Mouse (Mus musculus) cerebellum, adult 11-12 months (tissue): Measurements from ENCODE around the gene Ptpn14.

Source experiments
- DNase-seq: peaks from one replicate; pipeline ENCODE4 v3.0.0; 2022

The Ptpn14 gene

DNA sequence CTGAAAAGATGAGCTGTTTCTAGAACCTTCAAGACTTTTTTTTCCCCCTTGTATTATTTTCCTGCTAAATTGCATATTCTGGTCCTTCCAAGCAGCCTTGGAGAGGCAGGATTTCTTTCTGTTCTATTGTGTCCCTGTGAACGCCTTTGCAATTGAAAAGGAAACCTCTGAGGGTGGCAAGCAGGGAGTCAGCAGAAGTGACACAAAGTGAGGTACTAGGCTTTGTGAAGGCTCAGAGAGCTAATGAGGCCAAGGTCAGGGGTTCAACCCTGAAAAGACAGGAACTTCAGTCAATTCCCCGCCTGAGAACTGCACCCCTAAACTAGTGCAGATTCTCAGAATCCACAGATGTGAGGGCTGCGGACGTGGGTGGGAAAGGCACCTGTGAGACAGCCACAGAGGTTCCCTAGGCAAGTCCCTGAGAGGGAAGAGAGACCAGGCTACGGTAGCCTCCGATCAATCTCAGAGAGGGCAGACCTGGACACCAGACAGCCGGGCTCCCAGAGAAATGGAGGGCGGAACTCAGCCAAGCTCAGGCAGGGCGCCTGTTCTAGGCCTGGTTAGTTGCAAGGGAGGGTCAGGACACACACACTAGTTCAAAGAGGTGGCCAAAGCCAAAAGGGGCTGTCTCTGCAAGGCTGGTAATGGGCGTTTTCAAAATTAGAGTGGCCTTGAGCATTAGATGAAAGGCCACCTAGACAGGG lies 188.5 kb downstream of the Ptpn14 start:
- DNase-seq, result no peak

DNA sequence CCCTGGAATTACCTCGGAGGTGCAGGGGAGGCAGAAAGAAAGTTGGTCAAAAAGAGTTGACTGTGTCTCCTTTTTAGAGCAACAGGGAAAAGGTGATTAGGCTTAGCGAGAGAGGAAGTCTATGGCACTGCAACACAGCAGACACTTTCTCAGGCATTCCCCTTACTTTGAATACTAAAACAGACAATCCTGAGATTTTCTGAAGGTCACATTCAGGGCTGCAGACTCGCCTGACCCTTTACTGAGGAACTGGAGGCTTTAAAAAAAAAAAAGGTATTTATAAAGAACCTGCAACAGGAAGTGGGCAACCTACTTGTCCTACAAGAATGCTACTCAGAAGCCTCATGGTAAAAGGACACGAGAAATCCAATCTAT lies 189.0 kb downstream of the Ptpn14 start:
- DNase-seq, result no peak

DNA sequence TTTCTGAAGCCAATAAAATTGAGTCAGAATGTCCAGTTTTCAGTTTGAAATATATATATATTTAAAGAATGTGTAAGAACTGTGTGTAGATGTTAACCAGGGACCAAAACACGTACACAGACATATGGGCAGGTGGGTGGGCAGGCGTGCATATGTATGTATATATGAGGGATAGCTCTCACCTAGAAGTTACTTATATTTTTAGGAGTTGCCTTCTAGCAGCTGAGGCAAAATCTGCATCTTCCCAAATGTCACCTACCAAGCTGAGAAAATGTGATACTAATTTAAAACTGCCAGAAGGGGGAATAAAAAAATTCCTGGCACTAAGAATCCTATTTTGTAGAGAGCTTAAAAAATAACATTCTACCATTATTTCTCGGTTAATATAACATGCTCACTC lies 191.7 kb downstream of the Ptpn14 start:
- no peak for DNase-seq

DNA sequence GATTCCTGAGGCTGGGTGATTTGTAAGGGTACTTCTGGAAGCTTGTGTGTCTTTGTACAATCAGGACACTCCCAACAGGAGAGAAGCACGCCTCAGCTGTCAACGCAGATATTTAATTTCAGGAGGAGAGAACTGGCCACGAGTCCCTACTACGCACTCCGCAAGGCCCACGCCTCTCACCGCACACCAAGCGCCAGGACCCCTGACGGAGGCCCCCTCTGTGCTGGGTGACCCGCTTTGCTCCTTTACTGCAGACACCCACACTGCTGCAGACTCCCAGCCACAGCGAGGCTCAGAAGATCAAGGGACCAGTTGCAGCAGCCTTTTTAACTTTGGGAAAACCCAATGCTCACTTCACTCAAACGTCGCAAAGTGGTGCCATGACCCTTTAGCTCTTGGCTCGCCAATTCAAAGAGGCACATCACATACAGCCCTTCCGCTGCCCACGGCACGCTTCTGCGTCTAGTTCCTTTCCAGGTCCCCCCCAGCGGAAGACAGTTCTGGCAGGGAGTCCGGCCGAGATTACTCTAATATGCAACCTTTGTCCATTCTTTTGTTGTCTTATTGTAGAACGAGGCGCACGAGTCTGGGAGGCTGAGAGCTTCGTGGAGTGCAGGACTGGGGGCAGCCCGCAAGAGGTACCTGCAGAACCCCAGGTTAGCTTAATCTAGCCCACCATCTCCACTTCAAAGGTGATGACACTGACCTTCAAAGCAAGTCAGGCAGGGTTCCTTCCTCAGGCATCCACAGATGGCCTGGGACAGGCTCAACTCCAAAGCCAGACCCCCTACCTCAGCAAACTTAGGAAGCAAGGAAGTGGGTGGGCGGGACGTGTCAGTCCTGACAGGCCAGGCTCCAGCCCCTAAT lies 192.9 kb downstream of the Ptpn14 start:
- DNase-seq, result peak; percentile 43

DNA sequence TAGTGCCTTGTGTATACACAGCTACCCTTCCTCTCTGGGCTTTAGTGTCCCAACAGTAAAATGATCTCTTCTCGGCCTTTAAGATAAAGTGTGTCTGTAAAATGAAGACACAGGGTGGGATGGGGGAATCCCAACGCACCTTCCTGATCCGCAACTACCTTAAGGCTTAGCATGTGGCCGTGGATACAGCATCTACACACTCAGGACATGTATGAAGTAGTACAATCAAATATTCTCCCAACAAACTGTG lies 193.4 kb downstream of the Ptpn14 start:
- DNase-seq, result no peak

DNA sequence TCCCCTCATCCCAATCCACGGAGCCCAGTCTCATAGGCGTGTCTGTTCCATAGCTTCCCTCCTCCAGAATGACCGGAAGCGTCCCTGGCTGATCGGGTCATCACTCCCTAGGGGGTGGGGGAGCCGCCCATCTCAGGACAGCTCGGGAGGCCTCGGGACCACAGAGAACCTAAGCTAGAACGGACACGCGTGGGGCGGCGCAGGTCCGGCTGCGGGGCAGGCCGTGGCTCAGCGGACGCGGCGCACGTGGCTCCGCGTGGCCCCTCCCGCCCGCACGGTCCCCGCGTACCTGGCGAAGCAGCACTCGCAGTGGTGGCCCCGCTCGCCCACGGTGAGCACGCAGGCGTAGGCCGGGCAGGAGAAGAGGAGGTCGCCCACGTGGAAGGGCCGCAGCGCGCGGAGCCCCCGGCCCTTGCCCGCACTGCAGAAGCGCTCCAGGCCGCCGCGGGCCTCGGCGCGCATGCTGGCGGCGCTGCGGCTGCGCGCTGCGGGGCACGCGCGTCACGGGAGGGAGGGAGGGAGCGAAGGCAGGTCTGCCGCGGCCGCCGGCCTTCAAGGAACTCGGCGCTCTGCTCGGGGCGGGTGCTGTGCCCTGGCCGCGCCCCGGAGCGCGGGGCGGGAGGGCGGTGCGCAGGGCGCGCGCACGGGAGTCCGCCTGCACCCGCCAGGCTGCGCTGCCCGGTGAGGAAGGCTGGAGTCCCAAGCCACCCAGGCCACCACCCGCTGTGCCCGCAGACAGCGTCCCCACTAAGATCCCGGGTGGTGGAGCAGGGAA lies 193.9 kb downstream of the Ptpn14 start, which contains the start of gene Smyd2:
Gene Smyd2, minus strand, starts transcription at position 546 of the 775 bp plus-strand sequence.
- peak; percentile 83 for DNase-seq

DNA sequence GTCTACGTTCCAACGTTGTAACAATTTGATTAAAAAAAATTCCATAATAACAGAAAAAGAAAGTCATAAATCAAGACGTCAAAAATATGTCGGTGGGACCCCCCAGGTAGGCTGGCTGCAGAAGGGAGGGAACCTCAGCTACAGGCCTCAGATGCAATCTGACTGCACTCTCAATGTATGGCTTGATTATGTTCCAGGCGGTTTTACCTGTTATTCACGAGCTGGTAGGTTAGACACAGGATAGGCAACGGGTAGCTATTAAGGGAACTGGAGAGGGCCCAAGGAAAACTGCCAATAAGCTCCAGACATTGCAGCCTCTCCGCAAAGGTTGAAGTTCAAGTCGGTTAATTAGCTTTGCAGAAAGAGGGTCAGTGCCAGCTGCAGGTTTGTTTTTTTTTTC lies 194.7 kb downstream of the Ptpn14 start:
- peak; percentile 54 for DNase-seq

GRCm38 (mm10) chr1:189923157-189923556 lies 195.1 kb downstream of the Ptpn14 start:
- DNase-seq, result no peak

GRCm38 (mm10) chr1:189923871-189924568 lies 196.0 kb downstream of the Ptpn14 start:
- DNase-seq, result no peak

DNA sequence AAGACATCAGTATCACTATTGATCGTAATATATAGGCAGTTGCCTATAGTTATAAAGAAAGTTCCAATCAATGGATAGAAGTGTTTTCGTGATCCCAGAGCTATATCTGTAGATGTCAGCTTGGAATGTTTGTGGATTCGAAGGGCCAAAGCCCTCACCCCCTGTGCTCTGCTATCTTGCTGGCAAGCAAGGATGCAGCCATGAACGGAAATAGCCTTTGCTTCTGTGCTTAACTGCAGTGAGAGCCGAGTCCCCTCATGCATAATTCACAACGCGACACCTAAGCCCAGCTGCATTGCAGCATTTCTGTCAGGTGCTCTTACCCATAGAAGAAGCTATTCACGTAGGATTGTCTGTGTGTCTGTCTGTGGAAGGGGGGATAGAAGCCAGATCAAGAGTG lies 198.2 kb downstream of the Ptpn14 start:
- DNase-seq, result no peak
